Mouse (Mus musculus): Measurements from ENCODE around the gene Sipa1l3. TPM values are rescaled to one million over a fixed set of nuclear protein-coding genes. Genes with fewer than 3 reads are reported as not detected.

Gene Sipa1l3
- total RNA-seq, 2 experiments from 2014 or later: 51.3 to 61.8 TPM

- TF ChIP-seq CTCF (IDR thresholded peaks at IDR 0.05): no peak
- intact Hi-C loops (cut with DNase I): no loop called here
- Histone ChIP-seq H3K4me3 (no peak overlapping the region), H3K27ac (peak overlapping the region; percentile 36; the same call in 1 of the 2 replicates)
- DNase-seq (ENCODE audit: extremely low spot score in 1 of 2, low spot score in 2 of 2): no peak
These were observed 172.2 kb downstream of the Sipa1l3 start for GRCm38 (mm10) chr7:29346212-29346611.

DNA sequence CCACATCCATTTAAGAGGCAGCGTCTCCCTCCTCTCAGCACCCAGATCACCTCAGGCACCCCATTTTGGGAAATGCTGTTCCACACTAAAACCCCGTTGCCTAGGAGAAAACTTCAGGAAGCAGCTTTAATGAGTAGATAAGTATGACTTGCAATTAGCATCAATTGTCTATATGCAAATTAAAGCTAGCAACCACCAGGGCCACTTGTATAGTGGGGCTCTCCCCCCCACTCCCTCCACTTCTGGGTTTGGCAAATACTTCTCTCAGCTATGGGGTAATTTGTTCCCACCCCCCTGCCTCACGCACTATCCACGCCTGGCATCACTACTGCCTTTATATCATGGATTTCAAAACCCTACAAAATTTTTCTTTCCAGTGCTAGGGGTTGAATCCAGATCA lies 172.9 kb downstream of the Sipa1l3 start:
- no peak overlapping the region for H3K4me3 ChIP-seq
- no peak for DNase-seq (ENCODE audit: extremely low spot score in 1 of 2, low spot score in 2 of 2)
- TF ChIP-seq CTCF (IDR thresholded peaks at IDR 0.05): no peak
- no peak overlapping the region for H3K27ac ChIP-seq
- intact Hi-C loops (cut with DNase I): no loop called here

GRCm38 (mm10) chr7:29343746-29344145 lies 174.7 kb downstream of the Sipa1l3 start:
- intact Hi-C loops (cut with DNase I): no loop called here
- no peak overlapping the region for H3K4me3 ChIP-seq
- TF ChIP-seq CTCF (IDR thresholded peaks at IDR 0.05): no peak
- no peak overlapping the region for H3K27ac ChIP-seq
- no peak for DNase-seq (ENCODE audit: extremely low spot score in 1 of 2, low spot score in 2 of 2)

DNA sequence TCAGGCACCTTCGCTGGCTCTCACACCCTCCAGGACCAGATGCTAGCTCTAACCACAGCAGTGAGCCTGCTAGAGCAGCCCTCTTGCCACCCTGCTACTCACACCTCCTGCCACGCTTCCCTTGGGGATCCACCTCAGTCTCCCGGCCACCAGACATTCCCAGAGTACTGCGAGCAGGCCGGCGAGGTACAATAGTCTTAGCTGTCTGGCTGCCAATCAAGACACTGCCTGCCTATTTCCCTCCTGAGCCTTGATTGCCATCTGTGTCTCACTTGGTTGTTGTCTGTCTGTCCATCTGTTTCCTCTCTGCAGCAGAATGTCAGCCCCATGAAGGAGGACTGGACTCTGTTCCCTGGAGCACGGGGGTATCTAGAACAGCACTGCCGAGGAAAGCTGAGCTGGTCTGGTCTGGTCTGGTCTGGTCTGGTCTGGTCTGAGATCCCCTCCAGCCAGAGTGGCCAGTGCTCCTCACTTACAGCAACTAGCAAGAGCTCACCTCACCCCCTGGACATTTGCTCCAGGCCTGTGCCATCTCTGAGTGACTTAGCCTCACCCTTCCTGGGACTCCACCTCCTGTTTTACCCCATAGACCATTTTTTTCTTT lies 175.8 kb downstream of the Sipa1l3 start:
- no peak for DNase-seq (ENCODE audit: extremely low spot score in 1 of 2, low spot score in 2 of 2)
- no peak for TF ChIP-seq CTCF (IDR thresholded peaks at IDR 0.05)
- intact Hi-C loops (cut with DNase I): no loop called here
- Histone ChIP-seq H3K27ac (peak overlapping the region; percentile 10; the same call in 1 of the 2 replicates), H3K4me3 (no peak overlapping the region)

- H3K4me3 ChIP-seq: peak overlapping the region; percentile 13; the same call in 1 of the 2 replicates
- DNase-seq (ENCODE audit: extremely low spot score in 1 of 2, low spot score in 2 of 2): no peak
- H3K27ac ChIP-seq: peak overlapping the region; percentile 10; the same call in 1 of the 2 replicates
- TF ChIP-seq CTCF (IDR thresholded peaks at IDR 0.05): no peak
- intact Hi-C loops (cut with DNase I): no loop called here
These were observed 176.7 kb downstream of the Sipa1l3 start for GRCm38 (mm10) chr7:29341722-29342121.

DNA sequence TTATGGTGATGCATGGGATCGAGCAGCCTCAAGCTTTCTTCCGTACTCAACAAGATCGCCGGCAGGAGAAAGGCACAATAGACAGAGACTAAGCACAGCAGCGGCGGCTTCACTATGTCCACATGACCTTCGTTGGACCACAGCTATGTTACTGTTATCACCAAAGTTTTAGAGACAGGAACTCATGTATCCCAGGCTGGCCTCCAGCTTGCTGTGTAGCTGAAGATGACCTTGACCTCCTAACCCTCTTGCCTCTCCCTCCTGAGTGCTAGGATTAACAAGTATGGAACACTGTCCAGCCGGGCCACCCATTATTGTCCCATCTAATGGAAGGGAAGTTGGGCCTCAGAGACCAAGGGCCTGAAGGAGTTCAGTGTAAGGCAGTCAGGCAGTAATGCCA lies 177.6 kb downstream of the Sipa1l3 start:
- no peak overlapping the region for H3K27ac ChIP-seq
- no peak overlapping the region for H3K4me3 ChIP-seq
- DNase-seq (ENCODE audit: extremely low spot score in 1 of 2, low spot score in 2 of 2): no peak
- intact Hi-C loops (cut with DNase I): no loop called here
- TF ChIP-seq CTCF (IDR thresholded peaks at IDR 0.05): no peak

DNA sequence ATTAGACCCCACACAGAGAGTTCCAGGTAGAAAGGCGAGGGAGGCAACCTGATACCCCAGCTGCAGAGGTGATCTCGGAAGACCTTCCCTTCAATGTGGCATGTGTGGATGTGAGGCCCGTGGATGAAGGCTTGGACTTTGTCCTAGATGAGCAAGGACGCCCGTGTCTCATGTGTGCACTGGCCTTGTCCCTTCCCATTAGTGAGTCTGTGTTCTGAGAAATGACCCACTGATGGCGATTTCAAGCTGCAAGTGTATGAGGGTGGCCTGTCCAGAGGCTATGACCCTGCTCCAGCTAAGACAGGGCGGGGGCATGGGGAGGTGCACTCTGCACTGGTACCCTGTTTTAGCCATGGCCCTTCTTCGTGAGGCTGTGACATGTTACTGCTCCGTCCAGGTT lies 178.2 kb downstream of the Sipa1l3 start:
- Histone ChIP-seq H3K4me3 (no peak overlapping the region), H3K27ac (no peak overlapping the region)
- intact Hi-C loops (cut with DNase I): no loop called here
- no peak for DNase-seq (ENCODE audit: extremely low spot score in 1 of 2, low spot score in 2 of 2)
- TF ChIP-seq CTCF (IDR thresholded peaks at IDR 0.05): no peak

DNA sequence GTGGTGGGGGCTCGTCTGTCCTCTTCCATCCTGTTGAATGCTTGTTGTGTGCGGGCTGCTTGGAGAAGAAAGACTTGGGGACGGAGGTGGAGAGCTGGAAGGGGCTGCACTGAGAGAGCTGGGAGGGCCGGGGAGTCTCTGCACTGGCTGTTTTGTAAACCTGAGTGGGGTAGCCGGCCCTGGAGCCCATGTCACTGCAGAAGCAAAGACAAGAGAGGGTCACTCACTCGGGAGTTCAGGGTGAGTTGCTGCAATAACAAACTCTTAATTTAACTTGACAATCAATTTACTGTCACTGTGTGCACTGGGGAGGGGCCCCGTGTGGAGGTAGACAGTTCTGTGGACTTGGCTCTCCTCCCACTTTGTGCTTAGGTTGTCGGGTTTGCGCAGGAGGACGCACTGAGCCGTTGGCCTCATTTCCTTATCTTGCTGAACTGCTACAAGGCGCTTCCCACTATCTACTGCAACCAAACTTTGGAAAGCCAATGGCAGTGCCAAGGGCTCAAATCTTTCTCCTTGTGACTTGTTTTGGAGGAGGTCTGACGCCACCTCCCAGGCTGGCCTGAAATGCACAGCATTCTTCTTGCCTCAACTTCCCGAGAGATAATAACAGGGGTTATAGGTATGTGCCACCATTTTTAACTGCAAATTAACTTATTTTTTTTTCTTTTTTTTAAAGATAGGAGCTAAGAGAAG lies 179.3 kb downstream of the Sipa1l3 start:
- Histone ChIP-seq H3K4me3 (no peak overlapping the region), H3K27ac (no peak overlapping the region)
- TF ChIP-seq CTCF (IDR thresholded peaks at IDR 0.05): no peak
- intact Hi-C loops (cut with DNase I): no loop called here
- DNase-seq (ENCODE audit: extremely low spot score in 1 of 2, low spot score in 2 of 2): no peak

- H3K4me3 ChIP-seq: no peak overlapping the region
- TF ChIP-seq CTCF (IDR thresholded peaks at IDR 0.05): no peak
- no peak overlapping the region for H3K27ac ChIP-seq
- no peak for DNase-seq (ENCODE audit: extremely low spot score in 1 of 2, low spot score in 2 of 2)
- intact Hi-C loops (cut with DNase I): no loop called here
These were observed 180.0 kb downstream of the Sipa1l3 start for GRCm38 (mm10) chr7:29338351-29338919.

- no peak for DNase-seq (ENCODE audit: extremely low spot score in 1 of 2, low spot score in 2 of 2)
- intact Hi-C loops (cut with DNase I): no loop called here
- no peak overlapping the region for H3K4me3 ChIP-seq
- H3K27ac ChIP-seq: no peak overlapping the region
- TF ChIP-seq CTCF (IDR thresholded peaks at IDR 0.05): no peak
These were observed 180.7 kb downstream of the Sipa1l3 start for GRCm38 (mm10) chr7:29337766-29338165.

GRCm38 (mm10) chr7:29336795-29337319 lies 181.6 kb downstream of the Sipa1l3 start:
- Histone ChIP-seq H3K4me3 (no peak overlapping the region), H3K27ac (peak overlapping the region; percentile 56; the same call in 1 of the 2 replicates)
- intact Hi-C loops (cut with DNase I): no loop called here
- TF ChIP-seq CTCF (IDR thresholded peaks at IDR 0.05): peak; percentile 15
- no peak for DNase-seq (ENCODE audit: extremely low spot score in 1 of 2, low spot score in 2 of 2)

Data from left cerebral cortex, adult 2 months (tissue).